In the genomic region with DNA sequence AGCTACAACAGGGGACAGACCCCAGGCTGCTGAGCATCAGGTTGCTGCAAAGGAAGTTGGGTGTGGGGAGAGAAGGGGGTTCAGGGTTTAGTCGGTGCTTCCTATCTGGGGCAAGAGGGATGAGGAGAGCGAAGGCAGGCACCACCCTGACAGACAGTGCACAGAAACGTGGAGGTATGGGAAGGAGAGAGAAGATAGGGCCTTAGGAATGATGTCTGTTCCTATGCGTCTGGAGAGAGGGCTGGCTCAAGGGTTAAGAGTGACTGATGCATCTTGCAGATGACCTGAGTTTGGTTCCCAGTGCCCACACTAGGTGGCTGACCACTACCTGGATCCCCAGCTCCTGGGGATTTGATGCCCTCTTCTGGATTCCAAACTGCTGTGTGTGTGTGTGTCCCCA, we compare ENCODE assay signal across 9 mouse cellular contexts. TPM values are rescaled to one million over a fixed set of nuclear protein-coding genes. Genes with fewer than 3 reads are reported as not detected.
DNase-seq lines count a peak whose midpoint lies in the region; ATAC-seq lines count a peak whose summit lies in the region.
"Had no signal": no experiment of that assay in that cellular context is flagged by ENCODE, and none has a peak within 500 bp of the region (broad histone marks: within the 10 kb centered on the region; RNA-seq: fewer than 3 reads in every experiment).

No protein-coding gene starts in this region.

- WGBS in kidney, embryonic 15.5 days, result 64% methylated on average over 4 of the region's 4 CpGs
- 79% methylated on average over 4 of the region's 4 CpGs for WGBS in hindbrain, embryonic 13.5 days
- 76% methylated on average over 4 of the region's 4 CpGs for WGBS in midbrain, embryonic 16.5 days

- H3K4me1 ChIP-seq in kidney, embryonic 15.5 days, result peaks cover 61% of the 10 kb centered on the region
- peaks cover 22% of the 10 kb centered on the region for H3K4me1 ChIP-seq in brown adipose tissue, adult 24 weeks (ENCODE audit: control insufficient read depth, insufficient read depth, insufficient read length, low read length)
- peaks cover 22% of the 10 kb centered on the region for H3K4me1 ChIP-seq in hindbrain, embryonic 13.5 days (replicated peaks)
- H3K4me1 ChIP-seq in midbrain, embryonic 16.5 days (ENCODE audit: control insufficient read depth, insufficient read depth, low read length), result peaks cover 12% of the 10 kb centered on the region; the same call in 1 of the 2 replicates

- no peak overlapping the region for H3K4me3 ChIP-seq in kidney, embryonic 15.5 days (replicated peaks)
- H3K4me3 ChIP-seq in brown adipose tissue, adult 24 weeks (ENCODE audit: insufficient read depth, low read depth, low read length), result peak overlapping the region; percentile 54
- no peak overlapping the region for H3K4me3 ChIP-seq in hindbrain, embryonic 13.5 days
- no peak overlapping the region for H3K4me3 ChIP-seq in midbrain, embryonic 16.5 days (ENCODE audit: low read depth, low read length)

- H3K27me3 ChIP-seq in kidney, embryonic 15.5 days, result peaks cover 9% of the 10 kb centered on the region; the same call in 1 of the 2 replicates
- H3K27me3 ChIP-seq in hindbrain, embryonic 13.5 days, result peaks cover 45% of the 10 kb centered on the region
- peaks cover 5% of the 10 kb centered on the region; the same call in 1 of the 2 replicates for H3K27me3 ChIP-seq in midbrain, embryonic 16.5 days (ENCODE audit: control insufficient read depth, insufficient read depth, low read depth, low read length)

- ATAC-seq in kidney, embryonic 15.5 days (replicated peaks; ENCODE audit: low FRiP score), result no peak
- ATAC-seq in hindbrain, embryonic 13.5 days (ENCODE audit: low FRiP score), result no peak
- ATAC-seq in midbrain, embryonic 16.5 days, result no peak

- H3K9ac ChIP-seq in kidney, embryonic 15.5 days, result 0 out of 2 replicates have a peak overlapping the region, but pooled peaks have one; percentile 49
- no peak overlapping the region for H3K9ac ChIP-seq in hindbrain, embryonic 13.5 days
- H3K9ac ChIP-seq in midbrain, embryonic 16.5 days (ENCODE audit: low read depth, low read length), result no peak overlapping the region

- no peaks in the 10 kb centered on the region for H3K9me3 ChIP-seq in kidney, embryonic 15.5 days (replicated peaks)
- no peaks in the 10 kb centered on the region for H3K9me3 ChIP-seq in hindbrain, embryonic 13.5 days
- H3K9me3 ChIP-seq in midbrain, embryonic 16.5 days (replicated peaks; ENCODE audit: control insufficient read depth, low read length, poor library complexity, severe bottlenecking), result no peaks in the 10 kb centered on the region

- H3K27ac ChIP-seq in kidney, embryonic 15.5 days, result peak overlapping the region; percentile 80; the same call in 1 of the 2 replicates
- H3K27ac ChIP-seq in brown adipose tissue, adult 24 weeks (replicated peaks; ENCODE audit: low read depth, low read length), result no peak overlapping the region
- H3K27ac ChIP-seq in hindbrain, embryonic 13.5 days, result no peak overlapping the region
- no peak overlapping the region for H3K27ac ChIP-seq in midbrain, embryonic 16.5 days (ENCODE audit: low read length)

- no peak for DNase-seq in kidney, postnatal 14 days
- DNase-seq in layer of hippocampus, adult 9-10 months (ENCODE audit: low spot score), result no peak
- no peak for DNase-seq in cerebellum, postnatal 14 days
- DNase-seq in B cell, adult 2 months, result no peak

- no peaks in the 10 kb centered on the region for H3K36me3 ChIP-seq in kidney, embryonic 15.5 days
- no peaks in the 10 kb centered on the region for H3K36me3 ChIP-seq in hindbrain, embryonic 13.5 days
- H3K36me3 ChIP-seq in midbrain, embryonic 16.5 days (ENCODE audit: control insufficient read depth, insufficient read depth, low read length), result no peaks in the 10 kb centered on the region

- H3K4me2 ChIP-seq in kidney, embryonic 15.5 days, result peak overlapping the region; percentile 85
- peak overlapping the region; percentile 86; the same call in 1 of the 2 replicates for H3K4me2 ChIP-seq in hindbrain, embryonic 13.5 days
- peak overlapping the region; percentile 98; the same call in 1 of the 2 replicates for H3K4me2 ChIP-seq in midbrain, embryonic 16.5 days (ENCODE audit: low read length)

RNA-seq across cellular contexts. Expression of gene Fkbp5, which starts 0.4 kb away (rescaled TPM):
- polyA plus RNA-seq in kidney, embryonic 15.5 days (2015; fragmentation: Nextera tagmentation; extraction: Ambion mirVana), result 31.1 and 35.0 TPM in 2 replicates
- polyA plus RNA-seq in brown adipose tissue, adult 24 weeks (2012; ENCODE audit: insufficient read depth, insufficient read length, missing spikeins), result 3.9 and 4.1 TPM in 2 replicates
- polyA plus RNA-seq in hindbrain, embryonic 13.5 days (2015; fragmentation: Nextera tagmentation; extraction: Ambion mirVana), result 24.8 and 27.2 TPM in 2 replicates
- polyA plus RNA-seq in midbrain, embryonic 16.5 days (2015; fragmentation: Nextera tagmentation; extraction: Ambion mirVana), result 36.3 and 40.5 TPM in 2 replicates

RNA-seq across cellular contexts. Expression of gene Armc12, which starts 13.7 kb away (rescaled TPM):
- not detected in 2 replicates for polyA plus RNA-seq in kidney, embryonic 15.5 days (2015; fragmentation: Nextera tagmentation; extraction: Ambion mirVana)
- not detected in 2 replicates for polyA plus RNA-seq in brown adipose tissue, adult 24 weeks (2012; ENCODE audit: insufficient read depth, insufficient read length, missing spikeins)
- polyA plus RNA-seq in hindbrain, embryonic 13.5 days (2015; fragmentation: Nextera tagmentation; extraction: Ambion mirVana), result not detected in 2 replicates
- polyA plus RNA-seq in midbrain, embryonic 16.5 days (2015; fragmentation: Nextera tagmentation; extraction: Ambion mirVana), result not detected in 2 replicates
- polyA plus RNA-seq: cerebellum, adult 2 months had no signal

RNA-seq across cellular contexts. Expression of gene Clpsl2, which starts 32.3 kb away (rescaled TPM):
- polyA plus RNA-seq in kidney, embryonic 15.5 days (2015; fragmentation: Nextera tagmentation; extraction: Ambion mirVana), result not detected in 2 replicates
- not detected in 2 replicates for polyA plus RNA-seq in brown adipose tissue, adult 24 weeks (2012; ENCODE audit: insufficient read depth, insufficient read length, missing spikeins)
- not detected in 2 replicates for polyA plus RNA-seq in hindbrain, embryonic 13.5 days (2015; fragmentation: Nextera tagmentation; extraction: Ambion mirVana)
- polyA plus RNA-seq in midbrain, embryonic 16.5 days (2015; fragmentation: Nextera tagmentation; extraction: Ambion mirVana), result not detected in 2 replicates
- polyA plus RNA-seq: cerebellum, adult 2 months had no signal

RNA-seq across cellular contexts. Expression of gene Clps, which starts 43.7 kb away (rescaled TPM):
- polyA plus RNA-seq in kidney, embryonic 15.5 days (2015; fragmentation: Nextera tagmentation; extraction: Ambion mirVana), result 0.78 and 2.6 TPM in 2 replicates
- not detected in 2 replicates for polyA plus RNA-seq in brown adipose tissue, adult 24 weeks (2012; ENCODE audit: insufficient read depth, insufficient read length, missing spikeins)
- polyA plus RNA-seq in hindbrain, embryonic 13.5 days (2015; fragmentation: Nextera tagmentation; extraction: Ambion mirVana), result 0.58 TPM in 1 of 2 replicates, not detected in the other
- polyA plus RNA-seq in midbrain, embryonic 16.5 days (2015; fragmentation: Nextera tagmentation; extraction: Ambion mirVana), result not detected in 2 replicates

RNA-seq across cellular contexts. Expression of gene Lhfpl5, which starts 58.6 kb away (rescaled TPM):
- polyA plus RNA-seq in kidney, embryonic 15.5 days (2015; fragmentation: Nextera tagmentation; extraction: Ambion mirVana), result 0.54 and 0.91 TPM in 2 replicates
- not detected in 2 replicates for polyA plus RNA-seq in brown adipose tissue, adult 24 weeks (2012; ENCODE audit: insufficient read depth, insufficient read length, missing spikeins)
- 6.4 and 7.2 TPM in 2 replicates for polyA plus RNA-seq in hindbrain, embryonic 13.5 days (2015; fragmentation: Nextera tagmentation; extraction: Ambion mirVana)
- polyA plus RNA-seq in midbrain, embryonic 16.5 days (2015; fragmentation: Nextera tagmentation; extraction: Ambion mirVana), result 13.1 and 16.6 TPM in 2 replicates
